Comparison of ENCODE assay signal across 9 mouse cellular contexts in the genomic region with DNA sequence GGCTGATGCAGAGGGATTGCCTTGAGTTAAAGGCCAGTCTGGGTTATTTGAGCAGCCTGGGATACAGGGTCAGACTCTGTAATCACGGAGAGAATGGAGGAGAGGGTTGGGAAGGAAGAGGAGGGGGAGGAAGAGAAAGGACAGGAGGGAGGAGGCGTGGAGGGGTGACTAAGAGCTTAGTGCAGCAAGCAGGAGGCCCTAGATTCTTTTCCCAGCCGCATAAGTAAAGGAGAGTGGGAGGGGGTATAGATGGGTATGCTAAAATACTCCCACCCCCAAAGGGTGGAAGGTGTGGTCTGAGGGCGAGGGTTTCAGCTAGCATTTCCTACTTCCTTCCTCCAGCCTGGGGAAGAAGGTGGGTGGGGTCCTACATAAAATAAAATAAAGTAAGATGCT. TPM values are rescaled to one million over a fixed set of nuclear protein-coding genes. Genes with fewer than 3 reads are reported as not detected.
DNase-seq lines count a peak whose midpoint lies in the region; ATAC-seq and TF ChIP-seq lines count a peak whose summit lies in the region.
"Had no signal": no experiment of that assay in that cellular context is flagged by ENCODE, and none has a peak within 500 bp of the region (broad histone marks: within the 10 kb centered on the region; RNA-seq: fewer than 3 reads in every experiment).

No protein-coding gene starts in this region.

- no peaks in the 10 kb centered on the region for H3K36me3 ChIP-seq in hindbrain, embryonic 13.5 days
- no peaks in the 10 kb centered on the region for H3K36me3 ChIP-seq in hindbrain, postnatal 0 days (ENCODE audit: insufficient read depth, low read length)
- H3K36me3 ChIP-seq in embryonic facial prominence, embryonic 13.5 days = no peaks in the 10 kb centered on the region
- no peaks in the 10 kb centered on the region for H3K36me3 ChIP-seq in liver, postnatal 0 days (replicated peaks; ENCODE audit: insufficient read depth, low read length)

- TF ChIP-seq EP300 in liver, postnatal 0 days (IDR thresholded peaks at IDR 0.05; ENCODE audit: low read depth) = no peak

- no peak for DNase-seq in hindbrain, postnatal 0 days (ENCODE audit: low spot score)
- peak; percentile 73 for DNase-seq in ES-CJ7 (ENCODE audit: low read depth, low spot score)
- DNase-seq in liver, postnatal 0 days = no peak
- DNase-seq in layer of hippocampus, adult 18-20 months (ENCODE audit: low spot score in 2 of 2) = no peak
- no peak for DNase-seq in adrenal gland, postnatal 4 days (ENCODE audit: low spot score in 2 of 2)
- no peak for DNase-seq in left cerebral cortex, postnatal 10 days (ENCODE audit: extremely low spot score in 1 of 2, low spot score in 2 of 2)

- no peak overlapping the region for H3K4me3 ChIP-seq in hindbrain, embryonic 13.5 days
- no peak overlapping the region for H3K4me3 ChIP-seq in hindbrain, postnatal 0 days (ENCODE audit: low read length)
- H3K4me3 ChIP-seq in embryonic facial prominence, embryonic 13.5 days = peak overlapping the region; percentile 43; the same call in 1 of the 2 replicates
- H3K4me3 ChIP-seq in liver, postnatal 0 days (ENCODE audit: low read depth, low read length) = peak overlapping the region; percentile 52; the same call in 1 of the 2 replicates

- no peak overlapping the region for H3K9ac ChIP-seq in hindbrain, embryonic 13.5 days
- no peak overlapping the region for H3K9ac ChIP-seq in hindbrain, postnatal 0 days (replicated peaks; ENCODE audit: low read length)
- H3K9ac ChIP-seq in embryonic facial prominence, embryonic 13.5 days = no peak overlapping the region
- peak overlapping the region; percentile 62 for H3K9ac ChIP-seq in liver, postnatal 0 days (replicated peaks)

- H3K27me3 ChIP-seq in hindbrain, embryonic 13.5 days = peaks cover 51% of the 10 kb centered on the region
- H3K27me3 ChIP-seq in hindbrain, postnatal 0 days (ENCODE audit: insufficient read depth, low read length) = no peaks in the 10 kb centered on the region
- H3K27me3 ChIP-seq in embryonic facial prominence, embryonic 13.5 days = peaks cover 37% of the 10 kb centered on the region
- no peaks in the 10 kb centered on the region for H3K27me3 ChIP-seq in liver, postnatal 0 days (ENCODE audit: insufficient read depth, low read length)

- TF ChIP-seq CTCF in hindbrain, postnatal 0 days (IDR thresholded peaks at IDR 0.05; ENCODE audit: low read depth) = no peak
- no peak for TF ChIP-seq CTCF in liver, postnatal 0 days (IDR thresholded peaks at IDR 0.05; ENCODE audit: low read depth)

- peak overlapping the region; percentile 76 for H3K4me2 ChIP-seq in hindbrain, embryonic 13.5 days
- H3K4me2 ChIP-seq in hindbrain, postnatal 0 days (ENCODE audit: low read depth, low read length) = no peak overlapping the region
- H3K4me2 ChIP-seq in embryonic facial prominence, embryonic 13.5 days = peak overlapping the region; percentile 89
- peak overlapping the region; percentile 78 for H3K4me2 ChIP-seq in liver, postnatal 0 days (ENCODE audit: low read depth, low read length)

- H3K4me1 ChIP-seq in hindbrain, embryonic 13.5 days (replicated peaks) = peaks cover 25% of the 10 kb centered on the region
- H3K4me1 ChIP-seq in hindbrain, postnatal 0 days (ENCODE audit: insufficient read depth, low read length) = peaks cover 6% of the 10 kb centered on the region; the same call in 1 of the 2 replicates
- peaks cover 19% of the 10 kb centered on the region for H3K4me1 ChIP-seq in embryonic facial prominence, embryonic 13.5 days
- H3K4me1 ChIP-seq in liver, postnatal 0 days (ENCODE audit: insufficient read depth) = peaks cover 23% of the 10 kb centered on the region

- no peak for ATAC-seq in hindbrain, embryonic 13.5 days (ENCODE audit: low FRiP score)
- no peak for ATAC-seq in hindbrain, postnatal 0 days
- ATAC-seq in embryonic facial prominence, embryonic 13.5 days (ENCODE audit: insufficient number of reproducible peaks, insufficient read depth, low FRiP score, low TSS enrichment, low read depth) = no peak
- ATAC-seq in liver, postnatal 0 days = no peak

- H3K9me3 ChIP-seq in hindbrain, embryonic 13.5 days = no peaks in the 10 kb centered on the region
- H3K9me3 ChIP-seq in hindbrain, postnatal 0 days (ENCODE audit: low read length) = no peaks in the 10 kb centered on the region
- H3K9me3 ChIP-seq in embryonic facial prominence, embryonic 13.5 days = no peaks in the 10 kb centered on the region
- no peaks in the 10 kb centered on the region for H3K9me3 ChIP-seq in liver, postnatal 0 days (ENCODE audit: low read length)

- intact Hi-C loops in left cerebral cortex, postnatal 10 days (cut with DNase I) = no loop called here

- 24% methylated on average over 4 of the region's 4 CpGs for WGBS in hindbrain, embryonic 13.5 days
- 31% methylated on average over 4 of the region's 4 CpGs for WGBS in hindbrain, postnatal 0 days
- 22% methylated on average over 4 of the region's 4 CpGs for WGBS in embryonic facial prominence, embryonic 13.5 days
- WGBS in liver, postnatal 0 days (ENCODE audit: insufficient replicate concordance) = 27% methylated on average over 4 of the region's 4 CpGs

- H3K27ac ChIP-seq in hindbrain, embryonic 13.5 days = no peak overlapping the region
- H3K27ac ChIP-seq in hindbrain, postnatal 0 days = no peak overlapping the region
- H3K27ac ChIP-seq in embryonic facial prominence, embryonic 13.5 days = no peak overlapping the region
- H3K27ac ChIP-seq in liver, postnatal 0 days (ENCODE audit: low read depth) = peak overlapping the region; percentile 75

RNA-seq across cellular contexts. Expression of a gene that starts 0.4 kb away (rescaled TPM):
- 7.9 and 8.0 TPM in 2 replicates for polyA plus RNA-seq in hindbrain, embryonic 13.5 days (2015; fragmentation: Nextera tagmentation; extraction: Ambion mirVana)
- 2.9 and 3.8 TPM in 2 replicates for total RNA-seq in hindbrain, postnatal 0 days (2014; rRNA removed)
- 9.1 and 9.4 TPM in 2 replicates for polyA plus RNA-seq in hindbrain, postnatal 0 days (2015; fragmentation: Nextera tagmentation; extraction: Ambion mirVana)
- polyA plus RNA-seq in embryonic facial prominence, embryonic 13.5 days (2015; fragmentation: Nextera tagmentation; extraction: Ambion mirVana) = 5.5 and 10.0 TPM in 2 replicates
- polyA plus RNA-seq in liver, postnatal 0 days (2015; fragmentation: Nextera tagmentation; extraction: Ambion mirVana) = 194 and 201 TPM in 2 replicates
- total RNA-seq in layer of hippocampus, adult 18-20 months (2021) = 1 to 10 TPM; 1.2 to 1.5 TPM
- 10 to 100 TPM; 17.5 to 18.5 TPM for total RNA-seq in adrenal gland, postnatal 4 days (2021)
- total RNA-seq in left cerebral cortex, postnatal 10 days (2021) = 1 to 10 TPM; 1.4 to 1.8 TPM
- total RNA-seq: neutrophil, adult 5-6 weeks had no signal

RNA-seq across cellular contexts. Expression of a gene that starts 46.6 kb away (rescaled TPM):
- 1,104 and 1,361 TPM in 2 replicates for polyA plus RNA-seq in hindbrain, embryonic 13.5 days (2015; fragmentation: Nextera tagmentation; extraction: Ambion mirVana)
- 529 and 602 TPM in 2 replicates for total RNA-seq in hindbrain, postnatal 0 days (2014; rRNA removed)
- polyA plus RNA-seq in hindbrain, postnatal 0 days (2015; fragmentation: Nextera tagmentation; extraction: Ambion mirVana) = 2,773 and 3,206 TPM in 2 replicates
- 607 and 644 TPM in 2 replicates for polyA plus RNA-seq in embryonic facial prominence, embryonic 13.5 days (2015; fragmentation: Nextera tagmentation; extraction: Ambion mirVana)
- 2,261 and 2,342 TPM in 2 replicates for polyA plus RNA-seq in liver, postnatal 0 days (2015; fragmentation: Nextera tagmentation; extraction: Ambion mirVana)
- total RNA-seq in layer of hippocampus, adult 18-20 months (2021) = 100 to 1,000 TPM; 351 to 386 TPM
- total RNA-seq in adrenal gland, postnatal 4 days (2021) = 100 to 1,000 TPM; 429 to 512 TPM
- 100 to 1,000 TPM; 343 to 360 TPM for total RNA-seq in left cerebral cortex, postnatal 10 days (2021)

RNA-seq across cellular contexts. Expression of a gene that starts 46.7 kb away (rescaled TPM):
- 20.1 and 21.6 TPM in 2 replicates for polyA plus RNA-seq in hindbrain, embryonic 13.5 days (2015; fragmentation: Nextera tagmentation; extraction: Ambion mirVana)
- 2.2 and 2.5 TPM in 2 replicates for total RNA-seq in hindbrain, postnatal 0 days (2014; rRNA removed)
- 10.7 and 15.2 TPM in 2 replicates for polyA plus RNA-seq in hindbrain, postnatal 0 days (2015; fragmentation: Nextera tagmentation; extraction: Ambion mirVana)
- 22.9 and 26.6 TPM in 2 replicates for polyA plus RNA-seq in embryonic facial prominence, embryonic 13.5 days (2015; fragmentation: Nextera tagmentation; extraction: Ambion mirVana)
- polyA plus RNA-seq in liver, postnatal 0 days (2015; fragmentation: Nextera tagmentation; extraction: Ambion mirVana) = 5.1 and 5.5 TPM in 2 replicates
- total RNA-seq in layer of hippocampus, adult 18-20 months (2021) = 1 to 10 TPM; 6.7 to 7.8 TPM
- total RNA-seq in adrenal gland, postnatal 4 days (2021) = 10 to 100 TPM; 12.5 to 14.2 TPM
- total RNA-seq in left cerebral cortex, postnatal 10 days (2021) = 1 to 10 TPM; 6.8 to 8.7 TPM

Comparison
In these comparisons a context has a peak if more than half of its experiments do, and no peak if none do; other contexts are left out.
1. H3K4me3 ChIP-seq: peak in embryonic facial prominence, embryonic 13.5 days (single experiment) and liver, postnatal 0 days (single experiment); none in hindbrain, embryonic 13.5 days (single experiment) and hindbrain, postnatal 0 days (single experiment).